Mouse (Mus musculus): ENCODE results near the gene Crot. TPM values are rescaled to one million over a fixed set of nuclear protein-coding genes. Genes with fewer than 3 reads are reported as not detected.

The Crot gene
- polyA plus RNA-seq, 1 experiment from 2014 or later: 51.8 TPM

- no peak overlapping the region for H3K27ac ChIP-seq (replicated peaks; ENCODE audit: low read depth, low read length)
- no peaks in the 10 kb centered on the region for H3K27me3 ChIP-seq (ENCODE audit: control insufficient read depth, insufficient read depth, low read length)
- H3K4me1 ChIP-seq (ENCODE audit: control insufficient read depth, insufficient read depth, low read length): no peaks in the 10 kb centered on the region
- DNase-seq (ENCODE audit: low spot score): no peak
- H3K36me3 ChIP-seq (replicated peaks; ENCODE audit: control insufficient read depth, insufficient read depth, low read depth, low read length): no peaks in the 10 kb centered on the region
- no peak overlapping the region for H3K4me2 ChIP-seq (ENCODE audit: low read depth, low read length)
- no peak overlapping the region for H3K4me3 ChIP-seq (ENCODE audit: low read depth, low read length)
- no peaks in the 10 kb centered on the region for H3K9me3 ChIP-seq (replicated peaks; ENCODE audit: control insufficient read depth, low read length)
- ATAC-seq (replicated peaks; ENCODE audit: insufficient number of reproducible peaks, low FRiP score, low TSS enrichment, low read depth): no peak
- WGBS: 60% methylated on average over 6 of the region's 6 CpGs
- H3K9ac ChIP-seq (replicated peaks; ENCODE audit: low read length): no peak overlapping the region
Measured at GRCm38 (mm10) chr5:8917069-8917468, 80.1 kb downstream of the Crot start.

GRCm38 (mm10) chr5:8916400-8916799 lies 80.7 kb downstream of the Crot start:
- no peaks in the 10 kb centered on the region for H3K36me3 ChIP-seq (replicated peaks; ENCODE audit: control insufficient read depth, insufficient read depth, low read depth, low read length)
- DNase-seq (ENCODE audit: low spot score) (no peak), ATAC-seq (replicated peaks; ENCODE audit: insufficient number of reproducible peaks, low FRiP score, low TSS enrichment, low read depth) (no peak)
- no peak overlapping the region for H3K4me3 ChIP-seq (ENCODE audit: low read depth, low read length)
- H3K9me3 ChIP-seq (replicated peaks; ENCODE audit: control insufficient read depth, low read length): no peaks in the 10 kb centered on the region
- H3K9ac ChIP-seq (replicated peaks; ENCODE audit: low read length): no peak overlapping the region
- no peak overlapping the region for H3K4me2 ChIP-seq (ENCODE audit: low read depth, low read length)
- WGBS: 85% methylated on average over 2 of the region's 2 CpGs
- H3K27ac ChIP-seq (replicated peaks; ENCODE audit: low read depth, low read length): no peak overlapping the region
- no peaks in the 10 kb centered on the region for H3K27me3 ChIP-seq (ENCODE audit: control insufficient read depth, insufficient read depth, low read length)
- no peaks in the 10 kb centered on the region for H3K4me1 ChIP-seq (ENCODE audit: control insufficient read depth, insufficient read depth, low read length)

Other genes starting within 250 kb of the Crot start
- 0.74 and 0.77 TPM in 2 replicates for gene Abcb1b, start 199.2 kb downstream of the Crot start, polyA plus RNA-seq (2014; fragmentation: Nextera tagmentation; extraction: Ambion mirVana)
- 0.38 and 0.54 TPM in 2 replicates for gene Abcb4, start 103.6 kb downstream of the Crot start, polyA plus RNA-seq (2014; fragmentation: Nextera tagmentation; extraction: Ambion mirVana)
- 17.1 and 17.3 TPM in 2 replicates for gene Tmem243, start 103.3 kb upstream of the Crot start, polyA plus RNA-seq (2014; fragmentation: Nextera tagmentation; extraction: Ambion mirVana)
- gene Dmtf1, start 164.5 kb upstream of the Crot start, polyA plus RNA-seq (2014; fragmentation: Nextera tagmentation; extraction: Ambion mirVana): 67.1 and 67.4 TPM in 2 replicates